Mouse (Mus musculus) embryonic facial prominence, embryonic 14.5 days (tissue): ENCODE results near the gene Trpm8. TPM values are rescaled to one million over a fixed set of nuclear protein-coding genes. Genes with fewer than 3 reads are reported as not detected.

Experiments used
- ATAC-seq: fragments of 200-750 bp; cut with Nextera tagmentation; 2 replicates; pipeline ENCODE4 v1.8.0; 2017; ENCODE audit warnings: low read depth, moderate number of reproducible peaks, moderate TSS enrichment
- DNase-seq: peaks from one replicate; pipeline ENCODE4 v3.0.0-alpha.2; 2015; ENCODE audit warnings: low spot score
- H3K27ac ChIP-seq: fragments of 300-500 bp; sonication (generic); replicated peaks from 2 replicates; pipeline ENCODE4 v1.5.1; 2014; ENCODE audit warnings: low read depth, mild to moderate bottlenecking, low read length, moderate library complexity
- H3K27me3 ChIP-seq: fragments of 300-500 bp; sonication (generic); replicated peaks from 2 replicates; pipeline ENCODE4 v1.6.1; 2014; ENCODE audit warnings: low read length; ENCODE audit not compliant: control insufficient read depth, insufficient read depth
- H3K36me3 ChIP-seq: fragments of 300-500 bp; sonication (generic); 2 replicates; pipeline ENCODE4 v1.6.1; 2014; ENCODE audit warnings: low read length, mixed read lengths; ENCODE audit not compliant: control insufficient read depth, insufficient read depth
- H3K4me1 ChIP-seq: fragments of 300-500 bp; sonication (generic); 2 replicates; pipeline ENCODE4 v1.6.1; 2014; ENCODE audit warnings: antibody characterized with exemption, low read length; ENCODE audit not compliant: control insufficient read depth, insufficient read depth
- H3K4me2 ChIP-seq: fragments of 300-500 bp; sonication (generic); 2 replicates; pipeline ENCODE4 v1.6.1; 2014; ENCODE audit warnings: low read depth, mild to moderate bottlenecking, low read length, moderate library complexity, mixed read lengths
- H3K4me3 ChIP-seq: fragments of 300-500 bp; sonication (generic); 2 replicates; pipeline ENCODE4 v1.5.1; 2014; ENCODE audit warnings: low read depth, mild to moderate bottlenecking, low read length
- H3K9ac ChIP-seq: fragments of 300-500 bp; sonication (generic); 2 replicates; pipeline ENCODE4 v1.6.1; 2014; ENCODE audit warnings: low read depth, mild to moderate bottlenecking, low read length, moderate library complexity, mixed read lengths
- H3K9me3 ChIP-seq: fragments of 300-500 bp; sonication (generic); 2 replicates; pipeline ENCODE4 v1.6.1; 2016; ENCODE audit warnings: low read length; ENCODE audit not compliant: control insufficient read depth
- WGBS: fragments of 180-500 bp; shearing (Covaris S2); extraction: QIAGEN DNeasy Blood & Tissue Kit; methylation state at CpG from one replicate; pipeline ENCODE4 v1.1.7; 2014; 5-methylcytosine and 5-hydroxymethylcytosine counted together
- polyA plus RNA-seq: library from polyadenylated mRNA; unstranded; fragments of >200 nt; fragmentation: Nextera tagmentation; extraction: Ambion mirVana; gene quantifications from 2 replicates; pipeline ENCODE4 v1.2.1, GENCODE M21; 2014

The Trpm8 gene
- polyA plus RNA-seq, 1 experiment from 2014 or later, result 0.07 TPM

GRCm38 (mm10) chr1:88422846-88423395, 145.5 kb downstream of the Trpm8 start:
- Histone ChIP-seq H3K27me3 (no peaks in the 10 kb centered on the region), H3K4me1 (no peaks in the 10 kb centered on the region), H3K4me2 (no peak overlapping the region), H3K27ac (no peak overlapping the region), H3K4me3 (no peak overlapping the region), H3K9ac (no peak overlapping the region), H3K9me3 (no peaks in the 10 kb centered on the region), H3K36me3 (no peaks in the 10 kb centered on the region)
- WGBS, result 52% methylated on average over 7 of the region's 7 CpGs
- DNase-seq (no peak), ATAC-seq (no peak)

- Histone ChIP-seq H3K4me1 (no peaks in the 10 kb centered on the region), H3K9me3 (no peaks in the 10 kb centered on the region), H3K27me3 (no peaks in the 10 kb centered on the region), H3K36me3 (no peaks in the 10 kb centered on the region), H3K4me3 (no peak overlapping the region), H3K4me2 (no peak overlapping the region), H3K27ac (no peak overlapping the region), H3K9ac (no peak overlapping the region)
- 21% methylated on average over 8 of the region's 8 CpGs for WGBS
- DNase-seq (peak; percentile 70), ATAC-seq (0 out of 2 replicates have a peak, but pooled peaks have one; percentile 53)
Measured at GRCm38 (mm10) chr1:88424602-88425252, 147.3 kb downstream of the Trpm8 start.

GRCm38 (mm10) chr1:88427987-88428741, 150.7 kb downstream of the Trpm8 start:
- ATAC-seq (peak; percentile 48; the same call in 1 of the 2 replicates), DNase-seq (peak; percentile 41)
- H3K27me3 ChIP-seq, result no peaks in the 10 kb centered on the region
- no peak overlapping the region for H3K4me2 ChIP-seq
- H3K36me3 ChIP-seq, result no peaks in the 10 kb centered on the region
- no peaks in the 10 kb centered on the region for H3K9me3 ChIP-seq
- H3K27ac ChIP-seq, result no peak overlapping the region
- no peaks in the 10 kb centered on the region for H3K4me1 ChIP-seq
- no peak overlapping the region for H3K4me3 ChIP-seq
- 68% methylated on average over 11 of the region's 11 CpGs for WGBS
- H3K9ac ChIP-seq, result no peak overlapping the region

- H3K36me3 ChIP-seq, result no peaks in the 10 kb centered on the region
- H3K9me3 ChIP-seq, result no peaks in the 10 kb centered on the region
- no peaks in the 10 kb centered on the region for H3K4me1 ChIP-seq
- no peak overlapping the region for H3K27ac ChIP-seq
- no peaks in the 10 kb centered on the region for H3K27me3 ChIP-seq
- H3K9ac ChIP-seq, result no peak overlapping the region
- ATAC-seq (no peak), DNase-seq (no peak)
- H3K4me3 ChIP-seq, result no peak overlapping the region
- no peak overlapping the region for H3K4me2 ChIP-seq
- 29% methylated on average over 1 of the region's 1 CpGs for WGBS
Measured at GRCm38 (mm10) chr1:88429413-88429812, 152.0 kb downstream of the Trpm8 start.

- Histone ChIP-seq H3K4me1 (no peaks in the 10 kb centered on the region), H3K27me3 (no peaks in the 10 kb centered on the region), H3K36me3 (no peaks in the 10 kb centered on the region), H3K4me3 (no peak overlapping the region), H3K27ac (no peak overlapping the region), H3K9me3 (no peaks in the 10 kb centered on the region), H3K4me2 (no peak overlapping the region), H3K9ac (no peak overlapping the region)
- WGBS, result 59% methylated on average over 4 of the region's 4 CpGs
- no peak for DNase-seq
- ATAC-seq, result no peak
Measured at GRCm38 (mm10) chr1:88431262-88431661, 153.8 kb downstream of the Trpm8 start.

GRCm38 (mm10) chr1:88432601-88433000, 155.1 kb downstream of the Trpm8 start:
- Histone ChIP-seq H3K4me2 (no peak overlapping the region), H3K27ac (no peak overlapping the region), H3K4me3 (no peak overlapping the region), H3K9me3 (no peaks in the 10 kb centered on the region), H3K9ac (no peak overlapping the region), H3K27me3 (no peaks in the 10 kb centered on the region), H3K36me3 (no peaks in the 10 kb centered on the region), H3K4me1 (0 out of 2 replicates have a peak, but pooled peaks cover 3% of the 10 kb centered on the region)
- DNase-seq (no peak), ATAC-seq (no peak)
- 48% methylated on average over 3 of the region's 3 CpGs for WGBS

- no peaks in the 10 kb centered on the region for H3K36me3 ChIP-seq
- H3K27me3 ChIP-seq, result no peaks in the 10 kb centered on the region
- no peak overlapping the region for H3K9ac ChIP-seq
- no peak overlapping the region for H3K27ac ChIP-seq
- H3K9me3 ChIP-seq, result no peaks in the 10 kb centered on the region
- no peak overlapping the region for H3K4me3 ChIP-seq
- WGBS, result 79% methylated on average over 6 of the region's 6 CpGs
- 0 out of 2 replicates have a peak, but pooled peaks cover 3% of the 10 kb centered on the region for H3K4me1 ChIP-seq
- DNase-seq, result no peak
- no peak for ATAC-seq
- no peak overlapping the region for H3K4me2 ChIP-seq
Measured at GRCm38 (mm10) chr1:88433096-88433883, 155.8 kb downstream of the Trpm8 start.

GRCm38 (mm10) chr1:88434057-88434456, 156.6 kb downstream of the Trpm8 start:
- Histone ChIP-seq H3K9ac (no peak overlapping the region), H3K4me1 (0 out of 2 replicates have a peak, but pooled peaks cover 3% of the 10 kb centered on the region), H3K9me3 (no peaks in the 10 kb centered on the region), H3K27me3 (no peaks in the 10 kb centered on the region), H3K4me3 (no peak overlapping the region), H3K4me2 (no peak overlapping the region), H3K36me3 (no peaks in the 10 kb centered on the region), H3K27ac (no peak overlapping the region)
- 59% methylated on average over 4 of the region's 4 CpGs for WGBS
- DNase-seq, result no peak
- no peak for ATAC-seq
